Mouse (Mus musculus) midbrain, postnatal 0 days (tissue): ENCODE results near the gene Ppp1r14b. TPM values are rescaled to one million over a fixed set of nuclear protein-coding genes. Genes with fewer than 3 reads are reported as not detected.

ENCODE experiments used
- ATAC-seq: fragments of 200-750 bp; cut with Nextera tagmentation; 2 replicates; pipeline ENCODE4 v1.8.0; 2017; ENCODE audit warnings: moderate number of reproducible peaks, mild to moderate bottlenecking, moderate TSS enrichment, moderate library complexity; ENCODE audit not compliant: low FRiP score
- DNase-seq: peaks from one replicate; pipeline ENCODE4 v3.0.0-alpha.2; 2015; ENCODE audit warnings: low spot score
- H3K27ac ChIP-seq: fragments of 300-500 bp; sonication (generic); 2 replicates; pipeline ENCODE4 v1.5.1; 2014; ENCODE audit warnings: low read depth, mild to moderate bottlenecking, low read length, mixed read lengths
- H3K27me3 ChIP-seq: fragments of 300-500 bp; sonication (generic); 2 replicates; pipeline ENCODE4 v1.6.1; 2014; ENCODE audit warnings: low read length, control low read depth, mixed read lengths; ENCODE audit not compliant: insufficient read depth
- H3K36me3 ChIP-seq: fragments of 300-500 bp; sonication (generic); 2 replicates; pipeline ENCODE4 v1.6.1; 2014; ENCODE audit warnings: low read length, control low read depth, mixed read lengths; ENCODE audit not compliant: insufficient read depth
- H3K4me1 ChIP-seq: fragments of 300-500 bp; sonication (generic); 2 replicates; pipeline ENCODE4 v1.6.1; 2014; ENCODE audit warnings: mild to moderate bottlenecking, control low read depth, antibody characterized with exemption, low read length, mixed read lengths; ENCODE audit not compliant: insufficient read depth
- H3K4me2 ChIP-seq: fragments of 300-500 bp; sonication (generic); 2 replicates; pipeline ENCODE4 v1.6.1; 2014; ENCODE audit warnings: low read depth, mild to moderate bottlenecking, low read length, mixed read lengths; ENCODE audit not compliant: poor library complexity, severe bottlenecking
- H3K4me3 ChIP-seq: fragments of 300-500 bp; sonication (generic); 2 replicates; pipeline ENCODE4 v1.5.1; 2014; ENCODE audit warnings: low read depth, mild to moderate bottlenecking, low read length, moderate library complexity
- H3K9ac ChIP-seq: fragments of 300-500 bp; sonication (generic); replicated peaks from 2 replicates; pipeline ENCODE4 v1.6.1; 2014; ENCODE audit warnings: mild to moderate bottlenecking, low read length, moderate library complexity, mixed read lengths; ENCODE audit not compliant: poor library complexity, severe bottlenecking
- H3K9me3 ChIP-seq: fragments of 300-500 bp; sonication (generic); 2 replicates; pipeline ENCODE4 v1.6.1; 2016; ENCODE audit warnings: low read length, control low read depth
- CTCF ChIP-seq: IDR thresholded peaks from 2 replicates; pipeline ENCODE4 v1.5.1; 2016; ENCODE audit warnings: antibody characterized with exemption, mild to moderate bottlenecking
- WGBS: fragments of 180-500 bp; shearing (Covaris S2); extraction: QIAGEN DNeasy Blood & Tissue Kit; methylation state at CpG from one replicate; pipeline ENCODE4 v1.1.7; 2014; 5-methylcytosine and 5-hydroxymethylcytosine counted together
- polyA plus RNA-seq: library from polyadenylated mRNA; unstranded; fragments of >200 nt; fragmentation: Nextera tagmentation; extraction: Ambion mirVana; gene quantifications from 2 replicates; pipeline ENCODE4 v1.2.1, GENCODE M21; 2015
- total RNA-seq: library from RNA; depleted of rRNA; stranded (reverse); fragments of >200 nt; gene quantifications from 2 replicates; pipeline ENCODE4 v1.2.3, GENCODE M21; 2014

The Ppp1r14b gene
- total and polyA plus RNA-seq, 2 experiments from 2014 or later: 137 to 144 TPM

DNA sequence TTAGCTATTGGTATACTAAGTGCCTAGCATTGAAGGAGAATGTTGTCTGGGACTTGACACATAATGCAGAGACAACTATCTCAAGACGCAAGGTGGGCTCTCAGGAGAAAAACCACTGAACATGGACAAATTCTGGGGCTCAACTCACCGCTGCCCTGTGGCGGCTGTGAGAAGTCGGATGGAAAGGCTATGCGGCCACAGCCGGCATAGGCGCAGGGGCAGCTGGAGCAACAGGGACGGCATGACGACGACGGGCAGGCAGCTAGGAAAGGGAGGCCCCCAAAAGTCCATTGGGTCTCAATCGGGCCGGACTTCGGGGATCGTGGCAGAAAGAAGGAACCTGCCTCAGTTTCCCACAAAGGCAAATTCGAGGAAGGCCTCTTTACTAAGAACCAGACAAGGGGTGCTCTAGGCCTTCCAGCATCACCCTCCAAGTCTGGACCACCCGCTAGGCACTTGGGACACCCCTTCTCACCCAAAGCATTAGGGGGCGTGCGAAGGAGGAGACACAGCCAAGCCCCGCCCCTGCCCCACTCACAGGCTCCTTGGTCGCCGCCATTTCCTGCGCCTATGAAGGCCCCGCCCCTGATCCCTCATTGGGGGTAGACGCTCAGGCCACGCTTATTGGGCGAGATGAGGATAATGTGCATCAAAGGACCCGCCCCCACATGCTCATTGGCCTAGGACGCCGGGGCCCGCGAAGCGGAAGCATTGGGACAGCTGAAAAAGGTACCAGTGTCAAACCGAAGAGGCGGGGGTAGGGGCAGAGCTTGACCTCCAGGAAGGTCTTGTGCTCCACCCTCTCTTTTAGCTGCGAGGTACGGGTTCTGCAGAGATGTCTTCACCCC lies 17.5 kb downstream of the Ppp1r14b start, which contains the start of gene Dnajc4:
Dnajc4 (minus strand) TSS at position 562 of the 848 bp plus-strand sequence.
- H3K27ac ChIP-seq: peak within 1 kb of the TSS; percentile 51
- H3K4me2 ChIP-seq: peak within 1 kb of the TSS; percentile 92
- H3K9me3 ChIP-seq: no peaks in the 10 kb centered on the region
- no peaks in the 10 kb centered on the region for H3K36me3 ChIP-seq
- TF ChIP-seq CTCF: peak; percentile 44; the same call in 1 of the 2 replicates
- H3K4me1 ChIP-seq: peaks cover 25% of the 10 kb centered on the region
- peak within 1 kb of the TSS; percentile 44 for H3K4me3 ChIP-seq
- DNase-seq (peak; percentile 98), ATAC-seq (peak; percentile 93)
- WGBS: 2% methylated on average over 37 of the region's 37 CpGs
- no peaks in the 10 kb centered on the region for H3K27me3 ChIP-seq
- peak within 1 kb of the TSS; percentile 66 for H3K9ac ChIP-seq

DNA sequence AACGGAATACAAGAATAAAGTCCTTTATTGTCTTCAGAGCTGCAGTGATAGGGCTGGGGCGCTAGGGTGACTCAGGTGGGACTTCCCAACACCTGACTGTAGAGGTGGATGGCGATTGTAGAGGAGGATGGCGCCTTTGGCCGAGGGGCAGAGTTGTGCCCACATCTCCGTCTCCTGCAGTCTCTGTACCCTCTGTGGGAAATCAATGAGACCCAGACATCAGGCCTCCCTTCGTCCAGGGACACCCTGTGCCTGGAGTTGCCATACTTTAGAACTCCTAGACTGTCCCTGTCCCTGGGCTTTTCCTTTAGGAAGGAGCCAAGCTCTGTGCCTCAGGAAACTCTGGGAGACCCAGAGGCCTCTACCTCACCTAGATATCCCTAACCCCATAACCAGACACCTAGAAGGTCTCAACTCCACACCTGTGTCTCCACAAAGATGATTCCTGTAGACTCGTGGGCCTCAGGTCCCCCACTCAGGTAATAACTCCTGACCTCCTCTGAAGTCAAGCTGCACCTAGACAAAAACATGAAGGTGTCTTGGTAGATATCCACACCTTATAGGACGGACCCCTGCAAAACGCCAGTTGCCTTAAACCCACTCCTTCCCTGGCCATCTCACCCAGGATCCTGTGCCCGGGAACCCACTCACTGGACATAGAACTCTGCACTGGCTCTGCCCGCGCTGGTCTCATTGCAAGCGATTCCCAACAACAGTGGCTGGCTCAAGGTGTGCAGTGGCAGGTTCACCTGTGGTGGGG lies 18.4 kb downstream of the Ppp1r14b start:
- WGBS: 63% methylated on average over 14 of the region's 14 CpGs
- peaks cover 21% of the 10 kb centered on the region; the same call in 1 of the 2 replicates for H3K4me1 ChIP-seq
- peak overlapping the region; percentile 92 for H3K4me2 ChIP-seq
- ATAC-seq (peak; percentile 4; the same call in 1 of the 2 replicates), DNase-seq (no peak)
- H3K27me3 ChIP-seq: no peaks in the 10 kb centered on the region
- H3K27ac ChIP-seq: peak overlapping the region; percentile 12; the same call in 1 of the 2 replicates
- peak overlapping the region; percentile 37; the same call in 1 of the 2 replicates for H3K9ac ChIP-seq
- H3K4me3 ChIP-seq: peak overlapping the region; percentile 44
- no peak; the same call in 1 of the 2 replicates for TF ChIP-seq CTCF
- no peaks in the 10 kb centered on the region for H3K9me3 ChIP-seq
- H3K36me3 ChIP-seq: no peaks in the 10 kb centered on the region

DNA sequence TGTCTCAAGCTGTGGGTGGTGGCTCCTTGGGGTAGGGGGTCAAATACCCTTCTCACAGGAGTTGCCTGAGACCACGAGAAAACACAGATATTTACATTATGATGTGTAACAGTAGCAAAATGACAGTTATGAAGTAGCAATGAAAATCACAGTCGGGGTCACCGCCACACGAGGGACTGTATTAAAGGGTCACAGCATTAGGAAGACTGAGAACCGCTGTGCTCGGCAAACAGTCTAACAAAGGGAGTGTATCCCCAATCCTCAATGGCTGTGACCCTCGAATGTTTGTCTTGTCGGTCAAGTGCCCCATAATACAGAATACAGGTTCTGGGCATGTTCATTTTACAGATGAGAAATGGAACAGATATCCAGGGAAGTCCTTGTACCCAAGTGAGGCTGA lies 19.2 kb downstream of the Ppp1r14b start:
- no peaks in the 10 kb centered on the region for H3K9me3 ChIP-seq
- ATAC-seq (no peak), DNase-seq (no peak)
- peaks cover 21% of the 10 kb centered on the region; the same call in 1 of the 2 replicates for H3K4me1 ChIP-seq
- no peak overlapping the region for H3K27ac ChIP-seq
- no peak overlapping the region for H3K9ac ChIP-seq
- TF ChIP-seq CTCF: no peak
- H3K4me2 ChIP-seq: no peak overlapping the region
- WGBS: 87% methylated on average over 8 of the region's 8 CpGs
- H3K36me3 ChIP-seq: peaks cover 2% of the 10 kb centered on the region
- H3K27me3 ChIP-seq: no peaks in the 10 kb centered on the region
- no peak overlapping the region for H3K4me3 ChIP-seq

DNA sequence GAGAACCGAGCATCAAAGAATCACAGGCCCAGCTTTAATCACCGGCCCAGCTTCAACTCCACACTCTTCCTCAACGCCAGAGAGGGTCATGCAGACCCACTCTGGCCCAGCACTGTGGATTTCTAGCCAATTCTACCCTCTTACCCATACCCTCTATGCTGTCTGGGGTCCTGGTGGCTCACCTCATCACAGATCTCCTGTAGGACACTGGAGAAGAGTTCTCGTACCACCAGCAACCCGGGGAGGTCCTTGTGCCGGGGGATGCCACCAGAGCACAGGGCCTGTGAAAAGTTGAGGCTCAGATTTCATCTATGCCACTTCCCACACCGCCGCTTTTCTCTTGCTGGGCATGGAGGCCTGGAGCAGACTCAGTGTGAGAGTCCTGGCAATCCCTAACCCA lies 19.7 kb downstream of the Ppp1r14b start:
- no peak for DNase-seq
- H3K4me3 ChIP-seq: no peak overlapping the region
- ATAC-seq: no peak
- no peak overlapping the region for H3K4me2 ChIP-seq
- WGBS: 86% methylated on average over 8 of the region's 8 CpGs
- H3K9me3 ChIP-seq: no peaks in the 10 kb centered on the region
- H3K4me1 ChIP-seq: peaks cover 21% of the 10 kb centered on the region; the same call in 1 of the 2 replicates
- H3K27me3 ChIP-seq: no peaks in the 10 kb centered on the region
- no peak for TF ChIP-seq CTCF
- peaks cover 7% of the 10 kb centered on the region for H3K36me3 ChIP-seq
- H3K9ac ChIP-seq: no peak overlapping the region
- no peak overlapping the region for H3K27ac ChIP-seq

DNA sequence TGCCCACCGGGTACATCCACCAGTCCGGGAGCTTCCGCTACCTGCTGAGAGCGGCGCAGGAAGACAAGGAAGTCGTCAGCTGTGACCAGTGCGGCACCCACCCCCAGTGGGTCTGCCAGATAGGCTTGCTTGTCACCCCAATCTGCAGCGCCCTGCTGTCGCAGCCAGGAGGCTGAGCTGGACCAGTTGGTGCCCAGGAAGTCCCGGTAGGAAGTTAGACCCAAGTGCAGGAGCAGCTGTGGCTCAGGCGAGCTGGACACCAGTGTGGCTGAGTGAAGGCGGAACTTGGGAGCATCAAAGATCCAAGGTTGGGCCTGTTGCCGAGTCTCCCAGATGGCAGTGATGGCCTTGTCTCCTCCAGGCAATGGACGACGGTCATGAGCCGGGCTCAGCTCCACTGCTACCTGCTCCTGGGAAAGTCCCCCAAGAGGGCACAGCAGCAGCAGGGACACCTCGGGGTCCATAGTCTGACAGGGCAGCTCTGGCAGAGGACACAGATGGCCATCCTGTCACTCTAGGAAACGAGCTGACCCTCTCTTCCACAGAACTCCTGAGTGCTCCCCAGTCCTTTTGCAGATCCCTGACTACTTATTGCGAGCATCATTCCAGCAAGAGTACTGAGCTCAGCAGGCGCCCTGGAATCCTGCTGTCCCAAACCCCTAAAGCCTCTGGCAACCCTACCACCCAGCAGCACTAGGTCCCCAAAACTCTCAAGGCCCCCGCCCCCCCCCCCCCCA lies 20.7 kb downstream of the Ppp1r14b start:
- peaks cover 21% of the 10 kb centered on the region; the same call in 1 of the 2 replicates for H3K4me1 ChIP-seq
- WGBS: 48% methylated on average over 20 of the region's 21 CpGs
- no peak for DNase-seq
- TF ChIP-seq CTCF: no peak
- H3K4me2 ChIP-seq: peak overlapping the region; percentile 87
- H3K27ac ChIP-seq: no peak overlapping the region
- no peaks in the 10 kb centered on the region for H3K27me3 ChIP-seq
- H3K9ac ChIP-seq: peak overlapping the region; percentile 62
- ATAC-seq: no peak
- H3K4me3 ChIP-seq: peak overlapping the region; percentile 62
- no peaks in the 10 kb centered on the region for H3K9me3 ChIP-seq
- H3K36me3 ChIP-seq: peaks cover 7% of the 10 kb centered on the region
